Mouse (Mus musculus): Measurements from ENCODE around the gene Srebf2. TPM values are rescaled to one million over a fixed set of nuclear protein-coding genes. Genes with fewer than 3 reads are reported as not detected.

Gene Srebf2
- polyA plus RNA-seq, 1 experiment from 2014 or later = 134 TPM

DNA sequence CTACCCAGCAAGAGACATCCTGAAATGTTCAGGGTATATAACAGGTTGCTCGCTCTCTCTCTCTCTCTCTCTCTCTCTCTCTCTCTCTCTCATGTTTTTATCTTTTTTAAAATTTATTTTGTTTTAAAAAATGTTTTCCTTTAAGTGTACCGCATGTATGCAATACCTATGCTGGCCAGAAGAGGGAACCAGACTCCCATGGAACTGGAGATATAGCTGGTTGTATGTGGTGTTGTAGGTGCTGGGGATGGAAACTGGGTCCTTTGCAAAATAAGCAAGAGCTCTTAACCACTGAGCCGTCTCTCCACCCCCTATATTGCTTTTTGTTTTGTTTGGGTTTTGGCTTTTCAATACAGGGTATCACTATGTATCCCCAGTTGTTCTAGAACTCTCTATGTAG, 104.6 kb downstream of the Srebf2 start:
- H3K27ac ChIP-seq (ENCODE audit: low read length) = no peak overlapping the region
- H3K9me3 ChIP-seq (ENCODE audit: low read length) = peaks cover 3% of the 10 kb centered on the region; the same call in 1 of the 2 replicates
- WGBS = 99% methylated on average over 3 of the region's 3 CpGs

GRCm38 (mm10) chr15:82252097-82252496, 105.1 kb downstream of the Srebf2 start, which contains the start of gene 1500009C09Rik:
TSS of gene 1500009C09Rik (plus strand) at chr15:82252397.
- Histone ChIP-seq H3K4me2 (replicated peaks; ENCODE audit: low read depth, low read length) (no peak within 1 kb of the TSS), H3K36me3 (ENCODE audit: insufficient read depth, low read length) (no peaks in the 10 kb centered on the region), H3K4me3 (ENCODE audit: low read length) (no peak within 1 kb of the TSS), H3K27ac (ENCODE audit: low read length) (no peak within 1 kb of the TSS), H3K9me3 (ENCODE audit: low read length) (peaks cover 3% of the 10 kb centered on the region; the same call in 1 of the 2 replicates), H3K9ac (replicated peaks; ENCODE audit: low read length) (no peak within 1 kb of the TSS), H3K27me3 (ENCODE audit: insufficient read depth, low read length) (no peaks in the 10 kb centered on the region), H3K4me1 (ENCODE audit: insufficient read depth, low read length) (no peaks in the 10 kb centered on the region)
- ATAC-seq (ENCODE audit: low FRiP score, low TSS enrichment) = no peak
- WGBS = 81% methylated on average over 6 of the region's 6 CpGs

More for the DNA sequence above, 104.6 kb downstream of the Srebf2 start:
- Histone ChIP-seq H3K9ac (replicated peaks; ENCODE audit: low read length) (no peak overlapping the region), H3K4me3 (ENCODE audit: low read length) (no peak overlapping the region), H3K27me3 (ENCODE audit: insufficient read depth, low read length) (no peaks in the 10 kb centered on the region), H3K4me2 (replicated peaks; ENCODE audit: low read depth, low read length) (no peak overlapping the region), H3K4me1 (ENCODE audit: insufficient read depth, low read length) (no peaks in the 10 kb centered on the region), H3K36me3 (ENCODE audit: insufficient read depth, low read length) (no peaks in the 10 kb centered on the region)
- ATAC-seq (ENCODE audit: low FRiP score, low TSS enrichment) = no peak

MicroRNAs encoded within 50 kb of the gene (microRNA counts, 519-probe panel; counts per million panel counts)
- microRNA mmu-miR-33 = 2,595 counts per million, percentile 64 among the panel's probes with 10 or more counts

Small RNA genes lying within 50 kb of the gene (microRNA-seq; reads per million reads assigned to microRNA genes)
- 44.3 reads per million, percentile 47 among the genes with 10 or more reads in this experiment for gene Mir33

Other genes starting within 250 kb of the Srebf2 start
- 95.5 and 98.5 TPM in 2 replicates for gene Polr3h, start 220.9 kb upstream of the Srebf2 start, polyA plus RNA-seq (2015; fragmentation: Nextera tagmentation; extraction: Ambion mirVana)
- 35.2 and 38.1 TPM in 2 replicates for gene Csdc2, start 210.4 kb upstream of the Srebf2 start, polyA plus RNA-seq (2015; fragmentation: Nextera tagmentation; extraction: Ambion mirVana)
- 33.6 and 37.3 TPM in 2 replicates for gene Pmm1, start 186.3 kb upstream of the Srebf2 start, polyA plus RNA-seq (2015; fragmentation: Nextera tagmentation; extraction: Ambion mirVana)
- not detected in 2 replicates for gene 1700029P11Rik, start 166.6 kb upstream of the Srebf2 start, polyA plus RNA-seq (2015; fragmentation: Nextera tagmentation; extraction: Ambion mirVana)
- 89.2 and 89.4 TPM in 2 replicates for gene Xrcc6, start 159.3 kb upstream of the Srebf2 start, polyA plus RNA-seq (2015; fragmentation: Nextera tagmentation; extraction: Ambion mirVana)
- 28.4 and 28.9 TPM in 2 replicates for gene Desi1, start 113.3 kb upstream of the Srebf2 start, polyA plus RNA-seq (2015; fragmentation: Nextera tagmentation; extraction: Ambion mirVana)
- 283 and 300 TPM in 2 replicates for gene Snu13, start 99.6 kb upstream of the Srebf2 start, polyA plus RNA-seq (2015; fragmentation: Nextera tagmentation; extraction: Ambion mirVana)
- gene 4930407I10Rik, start 88.0 kb upstream of the Srebf2 start, polyA plus RNA-seq (2015; fragmentation: Nextera tagmentation; extraction: Ambion mirVana) = not detected in 2 replicates
- gene Mei1, start 77.2 kb upstream of the Srebf2 start, polyA plus RNA-seq (2015; fragmentation: Nextera tagmentation; extraction: Ambion mirVana) = 0.10 TPM in 1 of 2 replicates, not detected in the other
- gene Ccdc134, start 19.3 kb upstream of the Srebf2 start, polyA plus RNA-seq (2015; fragmentation: Nextera tagmentation; extraction: Ambion mirVana) = 17.3 and 19.5 TPM in 2 replicates
- 0.41 and 0.62 TPM in 2 replicates for gene Shisa8, start 65.6 kb downstream of the Srebf2 start, polyA plus RNA-seq (2015; fragmentation: Nextera tagmentation; extraction: Ambion mirVana)
- gene Tnfrsf13c, start 77.2 kb downstream of the Srebf2 start, polyA plus RNA-seq (2015; fragmentation: Nextera tagmentation; extraction: Ambion mirVana) = 0.15 TPM in 1 of 2 replicates, not detected in the other
- 65.9 and 71.2 TPM in 2 replicates for gene Cenpm, start 97.6 kb downstream of the Srebf2 start, polyA plus RNA-seq (2015; fragmentation: Nextera tagmentation; extraction: Ambion mirVana)
- not detected in 2 replicates for gene 1500009C09Rik, start 105.2 kb downstream of the Srebf2 start, polyA plus RNA-seq (2015; fragmentation: Nextera tagmentation; extraction: Ambion mirVana)
- 8.6 and 11.3 TPM in 2 replicates for gene Sept3, start 127.7 kb downstream of the Srebf2 start, polyA plus RNA-seq (2015; fragmentation: Nextera tagmentation; extraction: Ambion mirVana)
- gene Wbp2nl, start 151.8 kb downstream of the Srebf2 start, polyA plus RNA-seq (2015; fragmentation: Nextera tagmentation; extraction: Ambion mirVana) = 0.41 and 0.61 TPM in 2 replicates
- gene Naga, start 191.7 kb downstream of the Srebf2 start, polyA plus RNA-seq (2015; fragmentation: Nextera tagmentation; extraction: Ambion mirVana) = 81.9 and 87.4 TPM in 2 replicates
- 10.4 and 12.5 TPM in 2 replicates for gene Pheta2, start 191.8 kb downstream of the Srebf2 start, polyA plus RNA-seq (2015; fragmentation: Nextera tagmentation; extraction: Ambion mirVana)
- 319 and 325 TPM in 2 replicates for gene Smdt1, start 191.8 kb downstream of the Srebf2 start, polyA plus RNA-seq (2015; fragmentation: Nextera tagmentation; extraction: Ambion mirVana)
- gene Ndufa6, start 207.1 kb downstream of the Srebf2 start, polyA plus RNA-seq (2015; fragmentation: Nextera tagmentation; extraction: Ambion mirVana) = 415 and 434 TPM in 2 replicates
- 18.2 and 21.1 TPM in 2 replicates for gene Cyp2d22, start 233.1 kb downstream of the Srebf2 start, polyA plus RNA-seq (2015; fragmentation: Nextera tagmentation; extraction: Ambion mirVana)
- gene Cyp2d11, start 246.8 kb downstream of the Srebf2 start, polyA plus RNA-seq (2015; fragmentation: Nextera tagmentation; extraction: Ambion mirVana) = not detected in 2 replicates

All from kidney, embryonic 16.5 days (tissue).